Mouse (Mus musculus): Measurements from ENCODE around the gene Polr2a. TPM values are rescaled to one million over a fixed set of nuclear protein-coding genes. Genes with fewer than 3 reads are reported as not detected.
"Not testable (repeated sequence)": the region's sequence is repeated elsewhere in the genome, so short reads cannot be mapped to it uniquely, and the experiment has no call there.

Polr2a gene
- total and polyA plus RNA-seq, 2 experiments from 2014 or later, result 10.2 to 16.9 TPM

- DNase-seq (ENCODE audit: low spot score), result no peak
- TF ChIP-seq CTCF (IDR thresholded peaks at IDR 0.05), result no peak
- no peaks in the 10 kb centered on the region for H3K27me3 ChIP-seq (ENCODE audit: insufficient read depth, low read length)
- no peaks in the 10 kb centered on the region for H3K9me3 ChIP-seq (ENCODE audit: low read length)
- 41% methylated on average over 9 of the region's 9 CpGs for WGBS
- peak overlapping the region; percentile 48 for H3K4me3 ChIP-seq (ENCODE audit: low read depth, low read length)
- no peaks in the 10 kb centered on the region for H3K36me3 ChIP-seq (ENCODE audit: insufficient read depth, low read length)
- ATAC-seq (ENCODE audit: low FRiP score), result no peak
- H3K27ac ChIP-seq (ENCODE audit: low read depth, low read length), result peak overlapping the region; percentile 99
- H3K4me1 ChIP-seq (ENCODE audit: insufficient read depth, low read length), result peaks cover 24% of the 10 kb centered on the region; the same call in 1 of the 2 replicates
- H3K9ac ChIP-seq (replicated peaks; ENCODE audit: low read length, poor library complexity, severe bottlenecking), result peak overlapping the region; percentile 87
- peak overlapping the region; percentile 76 for H3K4me2 ChIP-seq (ENCODE audit: low read depth, low read length, poor library complexity, severe bottlenecking)
Measured at GRCm38 (mm10) chr11:69757303-69758089, 941 bp downstream of the Polr2a start.

GRCm38 (mm10) chr11:69754701-69755100 lies 3.7 kb downstream of the Polr2a start:
- ATAC-seq (ENCODE audit: low FRiP score) (no peak), DNase-seq (ENCODE audit: low spot score) (peak; percentile 89)
- no peaks in the 10 kb centered on the region for H3K27me3 ChIP-seq (ENCODE audit: insufficient read depth, low read length)
- 49% methylated on average over 3 of the region's 3 CpGs for WGBS
- no peak overlapping the region for H3K27ac ChIP-seq (ENCODE audit: low read depth, low read length)
- no peaks in the 10 kb centered on the region for H3K9me3 ChIP-seq (ENCODE audit: low read length)
- H3K4me3 ChIP-seq (ENCODE audit: low read depth, low read length), result 0 out of 2 replicates have a peak overlapping the region, but pooled peaks have one; percentile 1
- TF ChIP-seq CTCF (IDR thresholded peaks at IDR 0.05), result peak; percentile 82
- H3K36me3 ChIP-seq (ENCODE audit: insufficient read depth, low read length), result no peaks in the 10 kb centered on the region
- peaks cover 15% of the 10 kb centered on the region; the same call in 1 of the 2 replicates for H3K4me1 ChIP-seq (ENCODE audit: insufficient read depth, low read length)
- H3K9ac ChIP-seq (replicated peaks; ENCODE audit: low read length, poor library complexity, severe bottlenecking), result no peak overlapping the region
- no peak overlapping the region for H3K4me2 ChIP-seq (ENCODE audit: low read depth, low read length, poor library complexity, severe bottlenecking)

GRCm38 (mm10) chr11:69754233-69754632 lies 4.2 kb downstream of the Polr2a start:
- Histone ChIP-seq H3K27ac (ENCODE audit: low read depth, low read length) (no peak overlapping the region), H3K36me3 (ENCODE audit: insufficient read depth, low read length) (no peaks in the 10 kb centered on the region), H3K4me3 (ENCODE audit: low read depth, low read length) (0 out of 2 replicates have a peak overlapping the region, but pooled peaks have one; percentile 1), H3K4me1 (ENCODE audit: insufficient read depth, low read length) (peaks cover 15% of the 10 kb centered on the region; the same call in 1 of the 2 replicates), H3K9me3 (ENCODE audit: low read length) (no peaks in the 10 kb centered on the region), H3K9ac (replicated peaks; ENCODE audit: low read length, poor library complexity, severe bottlenecking) (no peak overlapping the region), H3K27me3 (ENCODE audit: insufficient read depth, low read length) (no peaks in the 10 kb centered on the region), H3K4me2 (ENCODE audit: low read depth, low read length, poor library complexity, severe bottlenecking) (no peak overlapping the region)
- no peak for TF ChIP-seq CTCF (IDR thresholded peaks at IDR 0.05)
- ATAC-seq (ENCODE audit: low FRiP score) (no peak), DNase-seq (ENCODE audit: low spot score) (no peak)
- 86% methylated on average over 5 of the region's 5 CpGs for WGBS

- Histone ChIP-seq H3K4me2 (ENCODE audit: low read depth, low read length, poor library complexity, severe bottlenecking) (no peak overlapping the region), H3K4me3 (ENCODE audit: low read depth, low read length) (no peak overlapping the region), H3K36me3 (ENCODE audit: insufficient read depth, low read length) (no peaks in the 10 kb centered on the region), H3K4me1 (ENCODE audit: insufficient read depth, low read length) (peaks cover 15% of the 10 kb centered on the region; the same call in 1 of the 2 replicates), H3K27ac (ENCODE audit: low read depth, low read length) (no peak overlapping the region), H3K27me3 (ENCODE audit: insufficient read depth, low read length) (no peaks in the 10 kb centered on the region), H3K9me3 (ENCODE audit: low read length) (no peaks in the 10 kb centered on the region), H3K9ac (replicated peaks; ENCODE audit: low read length, poor library complexity, severe bottlenecking) (no peak overlapping the region; the same call in 1 of the 2 replicates)
- DNase-seq (ENCODE audit: low spot score) (no peak), ATAC-seq (ENCODE audit: low FRiP score) (no peak)
- no peak for TF ChIP-seq CTCF (IDR thresholded peaks at IDR 0.05)
Measured at GRCm38 (mm10) chr11:69752686-69753085, 5.8 kb downstream of the Polr2a start.

- TF ChIP-seq CTCF (IDR thresholded peaks at IDR 0.05), result no peak
- ATAC-seq (ENCODE audit: low FRiP score) (no peak), DNase-seq (ENCODE audit: low spot score) (no peak)
- no peak overlapping the region for H3K9ac ChIP-seq (replicated peaks; ENCODE audit: low read length, poor library complexity, severe bottlenecking)
- H3K27me3 ChIP-seq (ENCODE audit: insufficient read depth, low read length), result no peaks in the 10 kb centered on the region
- H3K27ac ChIP-seq (ENCODE audit: low read depth, low read length), result no peak overlapping the region
- H3K4me2 ChIP-seq (ENCODE audit: low read depth, low read length, poor library complexity, severe bottlenecking), result no peak overlapping the region
- H3K4me1 ChIP-seq (ENCODE audit: insufficient read depth, low read length), result peaks cover 8% of the 10 kb centered on the region; the same call in 1 of the 2 replicates
- H3K36me3 ChIP-seq (ENCODE audit: insufficient read depth, low read length), result peaks cover 3% of the 10 kb centered on the region; the same call in 1 of the 2 replicates
- 84% methylated on average over 3 of the region's 3 CpGs for WGBS
- H3K4me3 ChIP-seq (ENCODE audit: low read depth, low read length), result no peak overlapping the region
- no peaks in the 10 kb centered on the region for H3K9me3 ChIP-seq (ENCODE audit: low read length)
Measured at GRCm38 (mm10) chr11:69751635-69752034, 6.8 kb downstream of the Polr2a start.

GRCm38 (mm10) chr11:69731408-69731807 lies 27.0 kb downstream of the Polr2a start:
- not testable (repeated sequence) for H3K4me2 ChIP-seq (ENCODE audit: low read depth, low read length, poor library complexity, severe bottlenecking); H3K4me1 ChIP-seq (ENCODE audit: insufficient read depth, low read length); H3K27me3 ChIP-seq (ENCODE audit: insufficient read depth, low read length); H3K4me3 ChIP-seq (ENCODE audit: low read depth, low read length); H3K27ac ChIP-seq (ENCODE audit: low read depth, low read length); DNase-seq (ENCODE audit: low spot score); ATAC-seq (ENCODE audit: low FRiP score); H3K9ac ChIP-seq (replicated peaks; ENCODE audit: low read length, poor library complexity, severe bottlenecking); H3K9me3 ChIP-seq (ENCODE audit: low read length)
- H3K36me3 ChIP-seq (ENCODE audit: insufficient read depth, low read length), result peaks cover 25% of the 10 kb centered on the region
- WGBS, result 86% methylated on average over 2 of the region's 3 CpGs

All from midbrain, postnatal 0 days (tissue).